24 mouse cellular contexts compared by ENCODE assay signal in the genomic region with DNA sequence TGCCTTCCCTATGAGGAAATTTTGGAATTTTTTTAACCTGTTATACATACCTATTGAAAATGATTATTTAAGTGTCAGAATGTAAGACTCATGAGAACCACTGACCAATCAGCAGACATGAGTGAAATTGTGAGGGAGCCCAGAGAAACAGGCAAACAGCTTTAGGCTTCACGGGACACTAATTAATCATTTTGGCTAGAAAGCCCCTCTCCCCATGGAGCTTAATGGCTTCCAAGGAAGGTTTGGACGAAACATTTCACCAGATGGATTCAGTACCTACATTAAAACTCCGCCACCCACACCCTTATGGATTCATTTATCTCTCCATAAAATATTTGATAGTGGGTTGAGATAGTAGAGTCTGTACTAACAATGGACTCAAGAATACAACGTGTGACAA.
DNase-seq lines count a peak whose midpoint lies in the region; ATAC-seq lines count a peak whose summit lies in the region.
"Had no signal": no experiment of that assay in that cellular context is flagged by ENCODE, and none has a peak within 500 bp of the region (broad histone marks: within the 10 kb centered on the region; RNA-seq: fewer than 3 reads in every experiment).

No protein-coding gene starts in this region.

- no peaks in the 10 kb centered on the region for H3K36me3 ChIP-seq in forebrain, embryonic 14.5 days (ENCODE audit: control insufficient read depth, insufficient read depth, low read length)
- H3K36me3 ChIP-seq in forebrain, embryonic 13.5 days (ENCODE audit: poor library complexity, severe bottlenecking), result no peaks in the 10 kb centered on the region
- no peaks in the 10 kb centered on the region for H3K36me3 ChIP-seq in kidney, embryonic 15.5 days
- no peaks in the 10 kb centered on the region for H3K36me3 ChIP-seq in limb, embryonic 11.5 days (ENCODE audit: control insufficient read depth, insufficient read depth, low read length)
- H3K36me3 ChIP-seq in limb, embryonic 10.5 days, result no peaks in the 10 kb centered on the region
- H3K36me3 ChIP-seq: embryonic facial prominence, embryonic 12.5 days; embryonic facial prominence, embryonic 15.5 days; heart, embryonic 10.5 days; heart, embryonic 13.5 days had no signal

- no peak overlapping the region for H3K27ac ChIP-seq in forebrain, embryonic 14.5 days (ENCODE audit: low read depth, low read length)
- H3K27ac ChIP-seq in forebrain, embryonic 13.5 days, result no peak overlapping the region
- no peak overlapping the region for H3K27ac ChIP-seq in kidney, embryonic 15.5 days
- H3K27ac ChIP-seq in limb, embryonic 11.5 days (replicated peaks; ENCODE audit: low read depth, low read length), result no peak overlapping the region
- H3K27ac ChIP-seq in limb, embryonic 10.5 days, result no peak overlapping the region
- H3K27ac ChIP-seq: embryonic facial prominence, embryonic 12.5 days; embryonic facial prominence, embryonic 15.5 days; heart, adult 2 months; heart, embryonic 10.5 days; heart, embryonic 13.5 days had no signal

- no peak overlapping the region for H3K4me3 ChIP-seq in forebrain, embryonic 14.5 days (ENCODE audit: low read depth, low read length)
- H3K4me3 ChIP-seq in forebrain, embryonic 13.5 days, result no peak overlapping the region
- no peak overlapping the region for H3K4me3 ChIP-seq in kidney, embryonic 15.5 days (replicated peaks)
- H3K4me3 ChIP-seq in limb, embryonic 11.5 days (ENCODE audit: low read depth, low read length), result no peak overlapping the region
- no peak overlapping the region for H3K4me3 ChIP-seq in limb, embryonic 10.5 days
- H3K4me3 ChIP-seq: embryonic facial prominence, embryonic 12.5 days; embryonic facial prominence, embryonic 15.5 days; heart, adult 2 months; heart, embryonic 10.5 days; heart, embryonic 13.5 days had no signal

- H3K4me2 ChIP-seq in forebrain, embryonic 14.5 days (ENCODE audit: low read length), result no peak overlapping the region
- no peak overlapping the region for H3K4me2 ChIP-seq in forebrain, embryonic 13.5 days
- H3K4me2 ChIP-seq in kidney, embryonic 15.5 days, result no peak overlapping the region
- no peak overlapping the region for H3K4me2 ChIP-seq in limb, embryonic 11.5 days (ENCODE audit: low read depth, severe bottlenecking)
- H3K4me2 ChIP-seq: embryonic facial prominence, embryonic 12.5 days; embryonic facial prominence, embryonic 15.5 days; heart, embryonic 13.5 days had no signal

- H3K9me3 ChIP-seq in forebrain, embryonic 14.5 days (replicated peaks; ENCODE audit: control insufficient read depth, low read length), result no peaks in the 10 kb centered on the region
- no peaks in the 10 kb centered on the region for H3K9me3 ChIP-seq in forebrain, embryonic 13.5 days (replicated peaks)
- no peaks in the 10 kb centered on the region for H3K9me3 ChIP-seq in kidney, embryonic 15.5 days (replicated peaks)
- no peaks in the 10 kb centered on the region for H3K9me3 ChIP-seq in limb, embryonic 11.5 days (ENCODE audit: control insufficient read depth, low read length)
- H3K9me3 ChIP-seq in limb, embryonic 10.5 days (replicated peaks), result no peaks in the 10 kb centered on the region
- H3K9me3 ChIP-seq: embryonic facial prominence, embryonic 12.5 days; embryonic facial prominence, embryonic 15.5 days; heart, embryonic 10.5 days; heart, embryonic 13.5 days had no signal

- DNase-seq in cerebellum, postnatal 10 days, result peak; percentile 90 to 93
- no peak for DNase-seq in cerebellum, adult 11-12 months
- DNase-seq in forebrain, embryonic 14.5 days (ENCODE audit: low spot score), result peak; percentile 15
- no peak for DNase-seq in kidney, postnatal 14 days
- DNase-seq in limb, embryonic 11.5 days (ENCODE audit: low spot score), result peak; percentile 13
- no peak for DNase-seq in limb, embryonic 10.5 days (ENCODE audit: low spot score)
- DNase-seq: adrenal gland, adult 8-10 months; adrenal gland, postnatal 36 days; cerebellum, adult 11 months; cerebellum, adult 9-11 months; gastrocnemius, postnatal 10 days; gastrocnemius, postnatal 36 days; heart, adult 2 months; heart, postnatal 14 days; heart, postnatal 4 days had no signal

- no peaks in the 10 kb centered on the region for H3K27me3 ChIP-seq in forebrain, embryonic 14.5 days (replicated peaks; ENCODE audit: control insufficient read depth, insufficient read depth, low read length)
- H3K27me3 ChIP-seq in forebrain, embryonic 13.5 days, result no peaks in the 10 kb centered on the region
- no peaks in the 10 kb centered on the region for H3K27me3 ChIP-seq in kidney, embryonic 15.5 days
- H3K27me3 ChIP-seq in limb, embryonic 11.5 days (ENCODE audit: control insufficient read depth, insufficient read depth, low read length), result no peaks in the 10 kb centered on the region
- no peaks in the 10 kb centered on the region for H3K27me3 ChIP-seq in limb, embryonic 10.5 days (ENCODE audit: low read depth, poor library complexity, severe bottlenecking)
- H3K27me3 ChIP-seq: embryonic facial prominence, embryonic 12.5 days; embryonic facial prominence, embryonic 15.5 days; heart, embryonic 13.5 days had no signal

- no peak for ATAC-seq in forebrain, embryonic 14.5 days
- ATAC-seq in forebrain, embryonic 13.5 days, result no peak
- peak; percentile 46; the same call in 1 of the 2 replicates for ATAC-seq in kidney, embryonic 15.5 days (replicated peaks; ENCODE audit: low FRiP score)
- no peak for ATAC-seq in limb, embryonic 11.5 days (ENCODE audit: insufficient number of reproducible peaks, low FRiP score, low TSS enrichment, low read depth)
- ATAC-seq: activated CD4-positive, CD25-positive, alpha-beta regulatory T cell, adult 4 months; forebrain, embryonic 16.5 days; intestine, postnatal 0 days had no signal

- 73% methylated on average over 4 of the region's 4 CpGs for WGBS in forebrain, embryonic 14.5 days
- WGBS in forebrain, embryonic 13.5 days, result 71% methylated on average over 4 of the region's 4 CpGs
- 42% methylated on average over 4 of the region's 4 CpGs for WGBS in kidney, embryonic 15.5 days
- WGBS in limb, embryonic 11.5 days, result 43% methylated on average over 4 of the region's 4 CpGs
- 61% methylated on average over 4 of the region's 4 CpGs for WGBS in limb, embryonic 10.5 days

- H3K4me1 ChIP-seq in forebrain, embryonic 14.5 days (ENCODE audit: control insufficient read depth, insufficient read depth, low read length), result no peaks in the 10 kb centered on the region
- H3K4me1 ChIP-seq in forebrain, embryonic 13.5 days, result no peaks in the 10 kb centered on the region
- no peaks in the 10 kb centered on the region for H3K4me1 ChIP-seq in kidney, embryonic 15.5 days
- H3K4me1 ChIP-seq in limb, embryonic 11.5 days (ENCODE audit: control insufficient read depth, insufficient read depth, low read length), result no peaks in the 10 kb centered on the region
- H3K4me1 ChIP-seq in limb, embryonic 10.5 days, result 0 out of 2 replicates have a peak, but pooled peaks cover 6% of the 10 kb centered on the region
- H3K4me1 ChIP-seq: embryonic facial prominence, embryonic 12.5 days; embryonic facial prominence, embryonic 15.5 days; heart, embryonic 10.5 days; heart, embryonic 13.5 days had no signal

- no peak overlapping the region for H3K9ac ChIP-seq in forebrain, embryonic 14.5 days (ENCODE audit: low read length)
- H3K9ac ChIP-seq in forebrain, embryonic 13.5 days, result no peak overlapping the region
- H3K9ac ChIP-seq in kidney, embryonic 15.5 days, result no peak overlapping the region
- H3K9ac ChIP-seq in limb, embryonic 11.5 days (ENCODE audit: low read length), result no peak overlapping the region
- H3K9ac ChIP-seq: embryonic facial prominence, embryonic 12.5 days; embryonic facial prominence, embryonic 15.5 days; heart, embryonic 13.5 days had no signal

Comparison
In these comparisons a context has a peak if more than half of its experiments do, and no peak if none do; other contexts are left out.
1. DNase-seq: peak in cerebellum, postnatal 10 days (2 of 2), forebrain, embryonic 14.5 days (single experiment) and limb, embryonic 11.5 days (single experiment); none in cerebellum, adult 11-12 months (single experiment), kidney, postnatal 14 days (single experiment) and limb, embryonic 10.5 days (single experiment).